Mouse (Mus musculus): ENCODE measurements at regions not wholly inside any gene's neighbourhood (a gene's known extent, or its start where the extent isn't known, plus 50 kb on each side); places are given as distances from the start of the nearest gene placed in this dataset.

DNA sequence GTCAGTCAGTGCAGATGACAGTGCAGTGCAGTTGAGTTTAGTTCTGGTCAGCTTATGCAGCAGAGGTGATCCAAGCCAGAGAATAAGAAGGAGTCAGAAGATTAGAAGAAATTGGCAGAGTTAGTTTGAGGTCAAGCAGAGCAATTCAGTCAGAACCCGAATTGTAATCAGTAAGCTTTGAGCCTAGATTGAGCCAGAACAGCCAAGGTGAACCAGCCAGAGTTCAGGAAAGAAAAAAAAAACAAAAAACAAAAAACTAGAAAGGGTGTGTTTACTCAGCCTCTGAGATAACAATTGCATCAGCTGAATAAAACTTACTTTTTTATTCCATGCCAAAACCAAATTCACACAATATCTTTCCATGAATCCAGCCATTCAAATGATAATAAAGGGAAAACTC lies 396.3 kb downstream of the Zpld1 start:
- TF ChIP-seq CTCF (IDR thresholded peaks at IDR 0.05; ENCODE audit: low read depth, low read length): no peak
- TF ChIP-seq TAL1 (conservative IDR thresholded peaks at IDR 0.05; ENCODE audit: low read depth, low read length): no peak
- TF ChIP-seq GATA1 (IDR thresholded peaks at IDR 0.05; ENCODE audit: borderline replicate concordance, low read length): no peak
- no peak for TF ChIP-seq POLR2AphosphoS5 (IDR thresholded peaks at IDR 0.05; ENCODE audit: insufficient replicate concordance, low read depth, low read length)
- TF ChIP-seq GATA2 (IDR thresholded peaks at IDR 0.05; ENCODE audit: borderline replicate concordance, low read depth, low read length): no peak
